ENCODE assay signal across 7 mouse cellular contexts in the genomic region with DNA sequence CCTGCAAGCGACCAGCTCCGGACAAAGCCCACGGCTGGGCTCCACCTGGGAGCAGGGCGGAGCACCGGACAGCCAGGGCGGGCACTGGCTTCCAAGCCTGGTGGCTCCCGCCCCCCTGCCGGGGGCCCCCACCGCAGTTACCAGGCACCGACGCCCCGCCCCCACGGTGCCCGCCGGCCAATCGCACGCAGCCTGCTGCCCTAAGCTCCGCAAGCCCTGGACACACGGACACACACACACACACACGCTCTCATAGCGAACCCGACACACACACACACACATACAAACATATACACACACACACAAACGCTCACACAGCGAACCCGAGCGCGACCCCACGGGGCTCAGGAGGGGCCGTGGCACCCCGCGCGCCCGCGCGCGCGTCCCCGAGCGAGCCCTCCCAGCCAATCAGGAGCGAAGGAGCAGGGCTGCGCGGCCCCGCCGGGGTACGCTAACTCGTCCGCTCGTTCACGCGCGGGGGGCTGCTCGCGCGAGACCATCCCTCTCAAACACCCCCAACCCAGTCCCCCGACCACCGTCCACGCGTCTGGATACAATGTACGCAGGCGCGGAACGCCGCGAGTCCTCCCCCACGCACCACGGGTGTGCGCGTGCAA. TPM values are rescaled to one million over a fixed set of nuclear protein-coding genes. Genes with fewer than 3 reads are reported as not detected.
DNase-seq lines count a peak whose midpoint lies in the region; ATAC-seq lines count a peak whose summit lies in the region.

No protein-coding gene starts in this region.

- H3K27me3 ChIP-seq in limb, embryonic 10.5 days (ENCODE audit: low read depth, poor library complexity, severe bottlenecking) = no peaks in the 10 kb centered on the region
- no peaks in the 10 kb centered on the region for H3K27me3 ChIP-seq in midbrain, embryonic 13.5 days

- peak overlapping the region; percentile 93 for H3K4me3 ChIP-seq in limb, embryonic 10.5 days
- H3K4me3 ChIP-seq in midbrain, embryonic 13.5 days (replicated peaks) = peak overlapping the region; percentile 83

- H3K4me1 ChIP-seq in limb, embryonic 10.5 days = peaks cover 35% of the 10 kb centered on the region
- peaks cover 48% of the 10 kb centered on the region for H3K4me1 ChIP-seq in midbrain, embryonic 13.5 days (replicated peaks)

- peak overlapping the region; percentile 100 for H3K27ac ChIP-seq in limb, embryonic 10.5 days
- H3K27ac ChIP-seq in midbrain, embryonic 13.5 days = peak overlapping the region; percentile 100

- under 1% methylated on average over 68 of the region's 68 CpGs for WGBS in limb, embryonic 10.5 days
- WGBS in midbrain, embryonic 13.5 days = 1% methylated on average over 55 of the region's 68 CpGs

- no peaks in the 10 kb centered on the region for H3K9me3 ChIP-seq in limb, embryonic 10.5 days (replicated peaks)
- no peaks in the 10 kb centered on the region for H3K9me3 ChIP-seq in midbrain, embryonic 13.5 days

- peak overlapping the region; percentile 98 for H3K9ac ChIP-seq in midbrain, embryonic 13.5 days (replicated peaks)

- peak overlapping the region; percentile 78 for H3K4me2 ChIP-seq in midbrain, embryonic 13.5 days (replicated peaks)

- peaks cover 36% of the 10 kb centered on the region for H3K36me3 ChIP-seq in limb, embryonic 10.5 days
- peaks cover 26% of the 10 kb centered on the region for H3K36me3 ChIP-seq in midbrain, embryonic 13.5 days

- peak; percentile 96 for DNase-seq in adrenal gland, adult 8-10 months
- DNase-seq in embryo, embryonic 9.5 days (ENCODE audit: extremely low spot score) = peak; percentile 96
- peak; percentile 98 for DNase-seq in kidney, adult 11 months
- DNase-seq in limb, embryonic 10.5 days (ENCODE audit: low spot score) = peak; percentile 97
- peak; percentile 84 for DNase-seq in spleen, adult 12 weeks (ENCODE audit: low spot score)

- ATAC-seq in granulocyte monocyte progenitor cell, adult 5-6 weeks (replicated peaks; ENCODE audit: poor library complexity, severe bottlenecking) = peak; percentile 78
- peak; percentile 82 for ATAC-seq in midbrain, embryonic 13.5 days

RNA-seq across cellular contexts. Expression of gene Gtf2i, which starts 1.0 kb away (rescaled TPM):
- total RNA-seq in adrenal gland, adult 8-10 months (2022) = 100 to 1,000 TPM; 215 to 303 (median 258) TPM
- 139 and 142 TPM in 2 replicates for total RNA-seq in granulocyte monocyte progenitor cell, adult 5-6 weeks (2014; fragmentation: Nextera tagmentation)
- total RNA-seq in granulocyte monocyte progenitor cell, adult 5-6 weeks (2017) = 49.9 and 63.1 TPM in 2 replicates
- polyA plus RNA-seq in limb, embryonic 10.5 days (2016; fragmentation: Nextera tagmentation; extraction: Ambion mirVana) = 180 and 204 TPM in 2 replicates
- 190 and 191 TPM in 2 replicates for polyA plus RNA-seq in midbrain, embryonic 13.5 days (2015; fragmentation: Nextera tagmentation; extraction: Ambion mirVana)

Comparison
In these comparisons a context has a peak if more than half of its experiments do, and no peak if none do; other contexts are left out.
1. Peak in every context shown above with its lines: DNase-seq, ATAC-seq, H3K4me3 ChIP-seq and H3K27ac ChIP-seq.